Mouse (Mus musculus) ES-CJ7 (cell line): Measurements from ENCODE around the gene Nhlrc3.

Experiments used
- DNase-seq: peaks from one replicate; pipeline ENCODE4 v3.0.0; 2011; ENCODE audit warnings: low read depth, low spot score

Gene Nhlrc3

GRCm38 (mm10) chr3:53454561-53454960 lies 8.6 kb downstream of the Nhlrc3 start:
- no peak for DNase-seq

GRCm38 (mm10) chr3:53454005-53454404 lies 9.1 kb downstream of the Nhlrc3 start:
- DNase-seq = no peak

- DNase-seq = no peak
These were observed 9.8 kb downstream of the Nhlrc3 start for GRCm38 (mm10) chr3:53453346-53453745.

- no peak for DNase-seq
These were observed 10.8 kb downstream of the Nhlrc3 start for GRCm38 (mm10) chr3:53452351-53452750.

- no peak for DNase-seq
These were observed 12.5 kb downstream of the Nhlrc3 start for GRCm38 (mm10) chr3:53450666-53451065.

GRCm38 (mm10) chr3:53448208-53448607 lies 14.9 kb downstream of the Nhlrc3 start:
- peak; percentile 81 for DNase-seq

- no peak for DNase-seq
These were observed 16.3 kb downstream of the Nhlrc3 start for GRCm38 (mm10) chr3:53446801-53447200.

- no peak for DNase-seq
These were observed 17.6 kb downstream of the Nhlrc3 start for GRCm38 (mm10) chr3:53445540-53445939.

- DNase-seq = no peak
These were observed 26.6 kb downstream of the Nhlrc3 start for GRCm38 (mm10) chr3:53436550-53436949.

GRCm38 (mm10) chr3:53434610-53435009 lies 28.5 kb downstream of the Nhlrc3 start:
- DNase-seq = peak; percentile 45

GRCm38 (mm10) chr3:53423576-53423975 lies 39.6 kb downstream of the Nhlrc3 start:
- no peak for DNase-seq

GRCm38 (mm10) chr3:53422691-53423090 lies 40.4 kb downstream of the Nhlrc3 start:
- DNase-seq = peak; percentile 42

- DNase-seq = peak; percentile 50
These were observed 41.5 kb downstream of the Nhlrc3 start for GRCm38 (mm10) chr3:53421656-53422055.

GRCm38 (mm10) chr3:53417701-53418100 lies 45.4 kb downstream of the Nhlrc3 start:
- no peak for DNase-seq

GRCm38 (mm10) chr3:53416036-53416506 lies 47.1 kb downstream of the Nhlrc3 start:
- DNase-seq = no peak

- DNase-seq = no peak
These were observed 49.2 kb downstream of the Nhlrc3 start for GRCm38 (mm10) chr3:53413959-53414358.

GRCm38 (mm10) chr3:53413465-53413864 lies 49.7 kb downstream of the Nhlrc3 start:
- DNase-seq = no peak

GRCm38 (mm10) chr3:53412259-53412658 lies 50.9 kb downstream of the Nhlrc3 start:
- DNase-seq = no peak

GRCm38 (mm10) chr3:53410031-53410430 lies 53.1 kb downstream of the Nhlrc3 start:
- DNase-seq = no peak

- DNase-seq = peak; percentile 8
These were observed 56.0 kb downstream of the Nhlrc3 start for GRCm38 (mm10) chr3:53407145-53407544.
